Mouse (Mus musculus) spleen, adult 18-20 months (tissue): ENCODE results near the gene Ip6k1.
A peak's percentile ranks its signal among the peaks of the same experiment; 100 is the strongest.
"Not testable (repeated sequence)": the region's sequence is repeated elsewhere in the genome, so short reads cannot be mapped to it uniquely, and the experiment has no call there.

Experiments used
- DNase-seq, 2 experiments: peaks; one replicate each; pipeline ENCODE4 v3.0.0; 2022; ENCODE audit warnings: mixed read lengths in 2 of 2

Gene Ip6k1

GRCm38 (mm10) chr9:107983421-107983890 lies 18.8 kb upstream of the Ip6k1 start:
- DNase-seq = peak; percentile 49 to 58

GRCm38 (mm10) chr9:107984052-107984753 lies 18.1 kb upstream of the Ip6k1 start:
- DNase-seq = no peak

GRCm38 (mm10) chr9:107984754-107985055 lies 17.6 kb upstream of the Ip6k1 start:
- no peak for DNase-seq

- DNase-seq = peak; percentile 88 to 95
Measured at GRCm38 (mm10) chr9:107985131-107986119, 16.9 kb upstream of the Ip6k1 start, which contains the start of gene Inka1. Gene Inka1 (minus strand): TSS chr9:107985879.

- peak; percentile 72 to 81 for DNase-seq
Measured at GRCm38 (mm10) chr9:107986376-107986775, 15.9 kb upstream of the Ip6k1 start.

- no peak for DNase-seq
Measured at GRCm38 (mm10) chr9:107987950-107988349, 14.4 kb upstream of the Ip6k1 start.

- DNase-seq = no peak
Measured at GRCm38 (mm10) chr9:107992197-107992596, 10.1 kb upstream of the Ip6k1 start, which contains the start of gene Cdhr4. Gene Cdhr4 (plus strand): TSS chr9:107992497.

GRCm38 (mm10) chr9:107993013-107993412 lies 9.3 kb upstream of the Ip6k1 start:
- no peak for DNase-seq

- DNase-seq = no peak
Measured at GRCm38 (mm10) chr9:107994464-107994863, 7.8 kb upstream of the Ip6k1 start.

- DNase-seq = no peak
Measured at GRCm38 (mm10) chr9:107995513-107995912, 6.8 kb upstream of the Ip6k1 start.

- no peak for DNase-seq
Measured at GRCm38 (mm10) chr9:107996049-107996448, 6.3 kb upstream of the Ip6k1 start, which contains the start of gene Gm20662. Gene Gm20662 (plus strand): TSS chr9:107996349.

GRCm38 (mm10) chr9:108002778-108003530 lies 653 bp downstream of the Ip6k1 start:
- no peak for DNase-seq

- peak in 1 of 2 experiments; percentile 16 for DNase-seq
Measured at GRCm38 (mm10) chr9:108003531-108003890, 1.2 kb downstream of the Ip6k1 start.

GRCm38 (mm10) chr9:108008041-108008440 lies 5.7 kb downstream of the Ip6k1 start:
- no peak for DNase-seq

- no peak for DNase-seq
Measured at GRCm38 (mm10) chr9:108010385-108010784, 8.1 kb downstream of the Ip6k1 start.

GRCm38 (mm10) chr9:108013577-108013976 lies 11.3 kb downstream of the Ip6k1 start:
- DNase-seq = not testable (repeated sequence)

GRCm38 (mm10) chr9:108017127-108017526 lies 14.8 kb downstream of the Ip6k1 start:
- no peak for DNase-seq

GRCm38 (mm10) chr9:108020741-108021140 lies 18.4 kb downstream of the Ip6k1 start:
- DNase-seq = no peak

GRCm38 (mm10) chr9:108023216-108023615 lies 20.9 kb downstream of the Ip6k1 start:
- no peak for DNase-seq

- no peak for DNase-seq
Measured at GRCm38 (mm10) chr9:108026584-108026983, 24.3 kb downstream of the Ip6k1 start.

GRCm38 (mm10) chr9:108027867-108028266 lies 25.6 kb downstream of the Ip6k1 start:
- no peak for DNase-seq

- DNase-seq = no peak
Measured at GRCm38 (mm10) chr9:108032126-108032525, 29.8 kb downstream of the Ip6k1 start.
